Mouse (Mus musculus): ENCODE results near the gene Aqp8. TPM values are rescaled to one million over a fixed set of nuclear protein-coding genes. Genes with fewer than 3 reads are reported as not detected.
A peak's percentile ranks its signal among the peaks of the same experiment; 100 is the strongest.

Gene Aqp8
- total RNA-seq (2021) = 0.41 and 3.9 TPM in 2 replicates
- long read RNA-seq, experiment 1 = 0 reads
- long read RNA-seq, experiment 2, partial matches to known transcripts = 0 of 2 reads
- long read RNA-seq, experiment 2, other reads (novel, unspliced or antisense) = 0 of 2 reads

GRCm38 (mm10) chr7:123462070-123462501 lies at the start of gene Aqp8:
Gene Aqp8, plus strand, starts transcription at chr7:123462291.
- DNase-seq = peak; percentile 57

GRCm38 (mm10) chr7:123416803-123417202 lies 45.3 kb upstream of the Aqp8 start:
- no peak for DNase-seq

DNA sequence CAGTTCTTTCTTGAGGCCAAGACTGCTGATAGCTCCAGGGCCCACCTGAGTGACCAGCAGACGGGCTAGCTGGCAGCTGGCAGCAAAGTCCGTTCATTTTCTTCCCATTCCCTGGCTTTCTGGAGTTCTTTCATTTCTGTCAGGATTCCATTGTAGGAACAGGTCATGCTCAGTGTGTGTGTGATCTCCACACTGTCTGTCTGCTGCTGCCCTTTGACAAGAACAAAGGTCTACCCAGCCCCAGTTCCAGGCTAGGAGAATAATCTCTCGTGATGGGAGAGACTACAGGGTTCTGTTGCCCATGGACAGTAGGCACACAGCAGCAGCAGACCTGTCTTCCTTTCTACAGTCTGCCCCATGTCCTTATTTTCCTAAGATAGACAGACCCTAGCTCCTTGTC lies 44.4 kb upstream of the Aqp8 start:
- DNase-seq = no peak

GRCm38 (mm10) chr7:123419984-123420383 lies 42.1 kb upstream of the Aqp8 start:
- DNase-seq = no peak

DNA sequence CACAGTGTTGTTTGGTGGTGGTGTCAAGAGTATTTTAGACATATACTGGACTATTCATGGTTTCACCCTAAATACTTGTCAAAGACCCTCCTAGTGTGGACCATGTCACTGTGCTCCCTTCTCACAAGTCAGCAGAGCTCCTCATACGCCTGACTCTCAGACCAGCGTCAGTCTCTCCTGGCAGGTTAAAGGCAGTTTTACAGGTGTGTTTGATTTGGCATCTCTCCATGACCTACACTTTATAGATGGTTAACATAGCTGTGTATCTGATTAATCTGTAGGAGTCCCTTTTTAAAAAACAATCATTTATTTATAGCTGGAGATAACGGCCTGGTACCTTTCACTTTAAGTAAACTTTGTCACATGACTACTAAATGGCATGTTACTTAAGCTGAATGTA lies 40.1 kb upstream of the Aqp8 start:
- DNase-seq = no peak

GRCm38 (mm10) chr7:123424281-123424680 lies 37.8 kb upstream of the Aqp8 start:
- DNase-seq = no peak

GRCm38 (mm10) chr7:123425134-123425757 lies 36.8 kb upstream of the Aqp8 start:
- no peak for DNase-seq

- DNase-seq = peak; percentile 64
These were observed 32.3 kb upstream of the Aqp8 start for GRCm38 (mm10) chr7:123429624-123430410.

GRCm38 (mm10) chr7:123430411-123430705 lies 31.7 kb upstream of the Aqp8 start:
- DNase-seq = peak; percentile 47

GRCm38 (mm10) chr7:123431206-123431605 lies 30.9 kb upstream of the Aqp8 start:
- no peak for DNase-seq

DNA sequence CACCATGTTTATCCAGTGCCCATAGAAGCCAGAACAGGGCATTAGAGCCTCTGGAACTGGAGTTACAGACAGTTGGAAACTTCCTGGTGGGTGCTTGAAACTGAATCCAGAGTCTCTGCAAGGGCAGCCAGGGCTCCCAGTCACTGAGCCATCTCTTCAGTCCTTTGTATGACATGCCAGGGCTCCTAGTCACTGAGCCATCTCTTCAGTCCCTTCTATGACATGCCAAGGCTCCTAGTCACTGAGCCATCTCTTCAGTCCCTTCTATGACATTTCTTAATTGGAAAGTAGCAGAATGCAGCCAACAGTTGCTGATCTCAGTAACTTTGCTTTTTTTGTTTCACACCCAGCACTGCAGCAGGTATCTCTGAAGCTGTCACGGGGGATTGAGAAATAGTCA lies 20.0 kb upstream of the Aqp8 start:
- no peak for DNase-seq

GRCm38 (mm10) chr7:123448794-123449193 lies 13.3 kb upstream of the Aqp8 start:
- DNase-seq = no peak

GRCm38 (mm10) chr7:123449676-123450075 lies 12.4 kb upstream of the Aqp8 start:
- DNase-seq = no peak

DNA sequence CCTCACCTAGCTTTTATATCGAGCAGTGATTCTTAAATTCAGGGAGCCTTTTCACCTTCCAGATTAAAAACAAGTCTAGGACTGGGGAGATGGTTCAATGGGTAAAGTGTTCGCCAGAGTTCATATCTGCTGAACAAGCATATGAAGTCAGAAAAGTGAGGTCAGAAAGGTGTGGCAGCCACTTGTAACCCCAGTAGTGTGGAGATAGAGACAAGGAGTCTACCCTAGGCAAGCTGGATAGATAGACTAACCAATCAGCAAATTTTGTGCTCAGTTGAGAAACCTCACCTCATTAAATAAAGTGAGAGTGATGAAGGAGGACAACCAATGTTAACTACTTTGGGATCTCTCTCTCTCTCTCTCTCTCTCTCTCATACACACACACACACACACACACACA lies 11.6 kb upstream of the Aqp8 start:
- DNase-seq = no peak

DNA sequence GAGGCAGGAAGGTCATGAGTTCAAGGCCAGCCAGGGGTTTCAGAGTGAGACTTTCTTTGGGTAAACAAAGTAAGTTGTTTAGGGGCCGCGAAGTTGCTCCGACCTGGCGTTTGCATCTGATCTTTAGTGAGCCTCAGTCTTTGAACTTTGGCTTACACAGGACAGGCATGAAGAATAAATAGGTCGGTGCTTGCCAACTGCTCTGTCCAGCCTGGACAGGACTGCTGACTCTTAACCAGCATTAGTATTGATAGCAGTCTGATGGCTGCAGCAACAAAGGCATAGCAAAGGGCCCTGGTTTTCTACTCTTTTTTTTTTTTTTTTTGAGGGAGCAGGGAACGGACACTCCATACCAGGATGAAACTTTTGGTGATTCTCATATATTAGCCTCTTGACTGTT lies 9.5 kb upstream of the Aqp8 start:
- DNase-seq = no peak

GRCm38 (mm10) chr7:123453066-123453465 lies 9.0 kb upstream of the Aqp8 start:
- no peak for DNase-seq

GRCm38 (mm10) chr7:123455088-123455487 lies 7.0 kb upstream of the Aqp8 start:
- DNase-seq = no peak

- DNase-seq = no peak
These were observed 3.8 kb upstream of the Aqp8 start for GRCm38 (mm10) chr7:123458309-123458708.

DNA sequence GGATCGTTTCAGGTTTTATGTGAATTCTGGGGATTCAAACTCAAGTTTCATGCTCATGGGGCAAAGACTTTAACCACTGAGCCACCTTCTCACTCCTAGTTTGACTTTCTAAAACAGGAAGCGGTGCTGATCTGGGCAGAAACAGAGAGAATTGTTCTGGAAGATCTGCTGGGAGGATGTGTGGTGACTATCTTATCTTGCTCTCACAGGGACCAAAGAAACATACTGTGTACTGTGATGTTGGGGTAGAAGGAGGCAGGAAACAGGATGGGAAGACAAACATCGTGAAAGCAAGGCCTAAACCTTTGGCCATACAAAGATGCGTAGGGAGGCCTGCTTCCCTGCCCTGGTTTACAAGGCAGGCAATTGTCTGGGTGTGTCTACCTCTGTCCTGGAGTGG lies 2.8 kb upstream of the Aqp8 start:
- no peak for DNase-seq

GRCm38 (mm10) chr7:123461316-123461715 lies 775 bp upstream of the Aqp8 start:
- no peak for DNase-seq

DNA sequence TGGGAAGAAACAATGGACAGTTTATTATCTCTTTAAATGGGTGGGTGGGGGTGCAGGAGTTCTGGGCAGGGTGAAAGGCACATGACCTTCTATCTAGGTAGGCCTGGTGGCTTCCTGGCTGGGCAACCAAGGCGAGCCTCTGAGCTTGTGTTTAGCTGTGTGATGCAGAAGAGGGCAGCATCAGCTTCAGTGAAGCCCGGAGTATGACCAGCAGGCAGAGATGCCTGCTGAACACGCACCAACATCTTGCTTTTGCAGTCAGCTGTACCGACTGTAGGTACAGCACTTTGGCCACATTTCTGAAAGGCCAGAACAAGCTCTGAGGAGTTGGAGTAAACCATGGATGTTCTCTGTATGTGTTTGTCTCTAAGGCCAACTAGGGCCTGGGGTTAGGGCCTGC lies 1.5 kb downstream of the Aqp8 start:
- DNase-seq = no peak

- DNase-seq = peak; percentile 82
These were observed 3.7 kb downstream of the Aqp8 start for GRCm38 (mm10) chr7:123465692-123466387.

DNA sequence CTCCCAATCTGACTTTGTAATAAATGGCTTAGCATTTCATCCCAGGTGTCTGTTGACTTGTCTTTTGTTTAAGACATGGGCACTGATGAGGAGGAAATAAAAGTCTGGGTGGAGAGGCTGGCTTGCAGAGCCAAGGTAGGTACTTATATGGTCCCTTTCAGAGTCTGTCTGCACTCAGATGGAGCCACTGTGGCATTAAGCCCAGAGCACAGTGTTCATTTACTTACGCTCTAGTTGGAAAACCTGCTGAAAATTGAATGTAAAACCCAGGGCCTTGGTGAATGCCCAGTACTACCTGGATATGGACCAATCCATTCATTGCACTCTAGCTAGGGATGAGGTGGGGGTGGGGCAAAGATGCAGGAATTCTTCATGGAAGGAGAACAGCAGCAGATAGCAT lies 5.9 kb downstream of the Aqp8 start:
- DNase-seq = no peak
